Mouse (Mus musculus): ENCODE results near the gene 4930447C04Rik. TPM values are rescaled to one million over a fixed set of nuclear protein-coding genes. Genes with fewer than 3 reads are reported as not detected.

The 4930447C04Rik gene
- polyA plus RNA-seq, 1 experiment from 2014 or later = 5.0 TPM

- Histone ChIP-seq H3K27ac (replicated peaks; ENCODE audit: low read depth, low read length) (no peak overlapping the region), H3K4me2 (ENCODE audit: low read depth, low read length) (no peak overlapping the region), H3K9ac (replicated peaks; ENCODE audit: low read length) (no peak overlapping the region), H3K4me3 (ENCODE audit: low read depth, low read length) (no peak overlapping the region), H3K27me3 (ENCODE audit: control insufficient read depth, insufficient read depth, low read length) (no peaks in the 10 kb centered on the region; the same call in 1 of the 2 replicates), H3K9me3 (replicated peaks; ENCODE audit: control insufficient read depth, low read length) (no peaks in the 10 kb centered on the region), H3K36me3 (replicated peaks; ENCODE audit: control insufficient read depth, insufficient read depth, low read depth, low read length) (no peaks in the 10 kb centered on the region), H3K4me1 (ENCODE audit: control insufficient read depth, insufficient read depth, low read length) (no peaks in the 10 kb centered on the region)
- ATAC-seq (replicated peaks; ENCODE audit: insufficient number of reproducible peaks, low FRiP score, low TSS enrichment, low read depth) (no peak), DNase-seq (ENCODE audit: low spot score) (no peak)
- WGBS = 83% methylated on average over 5 of the region's 5 CpGs
These were observed 12.5 kb upstream of the 4930447C04Rik start for GRCm38 (mm10) chr12:72953089-72953488.

GRCm38 (mm10) chr12:72947335-72947734 lies 6.8 kb upstream of the 4930447C04Rik start:
- no peak overlapping the region; the same call in 1 of the 2 replicates for H3K9ac ChIP-seq (replicated peaks; ENCODE audit: low read length)
- H3K4me2 ChIP-seq (ENCODE audit: low read depth, low read length) = no peak overlapping the region; the same call in 1 of the 2 replicates
- no peak overlapping the region for H3K27ac ChIP-seq (replicated peaks; ENCODE audit: low read depth, low read length)
- peaks cover 33% of the 10 kb centered on the region for H3K27me3 ChIP-seq (ENCODE audit: control insufficient read depth, insufficient read depth, low read length)
- ATAC-seq (replicated peaks; ENCODE audit: insufficient number of reproducible peaks, low FRiP score, low TSS enrichment, low read depth) (no peak), DNase-seq (ENCODE audit: low spot score) (no peak)
- H3K4me3 ChIP-seq (ENCODE audit: low read depth, low read length) = no peak overlapping the region
- H3K4me1 ChIP-seq (ENCODE audit: control insufficient read depth, insufficient read depth, low read length) = 0 out of 2 replicates have a peak, but pooled peaks cover 5% of the 10 kb centered on the region
- no peaks in the 10 kb centered on the region for H3K36me3 ChIP-seq (replicated peaks; ENCODE audit: control insufficient read depth, insufficient read depth, low read depth, low read length)
- no peaks in the 10 kb centered on the region for H3K9me3 ChIP-seq (replicated peaks; ENCODE audit: control insufficient read depth, low read length)
- WGBS = 20% methylated on average over 2 of the region's 2 CpGs

- no peak overlapping the region; the same call in 1 of the 2 replicates for H3K4me2 ChIP-seq (ENCODE audit: low read depth, low read length)
- H3K36me3 ChIP-seq (replicated peaks; ENCODE audit: control insufficient read depth, insufficient read depth, low read depth, low read length) = no peaks in the 10 kb centered on the region
- no peak overlapping the region for H3K4me3 ChIP-seq (ENCODE audit: low read depth, low read length)
- H3K9ac ChIP-seq (replicated peaks; ENCODE audit: low read length) = peak overlapping the region; percentile 22; the same call in 1 of the 2 replicates
- peaks cover 37% of the 10 kb centered on the region for H3K27me3 ChIP-seq (ENCODE audit: control insufficient read depth, insufficient read depth, low read length)
- DNase-seq (ENCODE audit: low spot score) (no peak), ATAC-seq (replicated peaks; ENCODE audit: insufficient number of reproducible peaks, low FRiP score, low TSS enrichment, low read depth) (no peak)
- H3K27ac ChIP-seq (replicated peaks; ENCODE audit: low read depth, low read length) = no peak overlapping the region
- no peaks in the 10 kb centered on the region for H3K9me3 ChIP-seq (replicated peaks; ENCODE audit: control insufficient read depth, low read length)
- 0 out of 2 replicates have a peak, but pooled peaks cover 5% of the 10 kb centered on the region for H3K4me1 ChIP-seq (ENCODE audit: control insufficient read depth, insufficient read depth, low read length)
These were observed 6.2 kb upstream of the 4930447C04Rik start for GRCm38 (mm10) chr12:72946805-72947204.

GRCm38 (mm10) chr12:72946064-72946395 lies 5.5 kb upstream of the 4930447C04Rik start:
- Histone ChIP-seq H3K9ac (replicated peaks; ENCODE audit: low read length) (peak overlapping the region; percentile 56), H3K4me2 (ENCODE audit: low read depth, low read length) (peak overlapping the region; percentile 74), H3K27me3 (ENCODE audit: control insufficient read depth, insufficient read depth, low read length) (peaks cover 40% of the 10 kb centered on the region), H3K27ac (replicated peaks; ENCODE audit: low read depth, low read length) (0 out of 2 replicates have a peak overlapping the region, but pooled peaks have one; percentile 28), H3K9me3 (replicated peaks; ENCODE audit: control insufficient read depth, low read length) (no peaks in the 10 kb centered on the region), H3K4me1 (ENCODE audit: control insufficient read depth, insufficient read depth, low read length) (0 out of 2 replicates have a peak, but pooled peaks cover 5% of the 10 kb centered on the region), H3K36me3 (replicated peaks; ENCODE audit: control insufficient read depth, insufficient read depth, low read depth, low read length) (no peaks in the 10 kb centered on the region), H3K4me3 (ENCODE audit: low read depth, low read length) (peak overlapping the region; percentile 44)
- peak; percentile 43 for DNase-seq (ENCODE audit: low spot score)
- ATAC-seq (replicated peaks; ENCODE audit: insufficient number of reproducible peaks, low FRiP score, low TSS enrichment, low read depth) = peak; percentile 29; the same call in 1 of the 2 replicates
- 4% methylated on average over 8 of the region's 8 CpGs for WGBS

GRCm38 (mm10) chr12:72945301-72946063 lies 4.9 kb upstream of the 4930447C04Rik start:
- DNase-seq (ENCODE audit: low spot score) = peak; percentile 62
- H3K9ac ChIP-seq (replicated peaks; ENCODE audit: low read length) = peak overlapping the region; percentile 56
- no peaks in the 10 kb centered on the region for H3K36me3 ChIP-seq (replicated peaks; ENCODE audit: control insufficient read depth, insufficient read depth, low read depth, low read length)
- ATAC-seq (replicated peaks; ENCODE audit: insufficient number of reproducible peaks, low FRiP score, low TSS enrichment, low read depth) = peak; percentile 78
- no peaks in the 10 kb centered on the region for H3K9me3 ChIP-seq (replicated peaks; ENCODE audit: control insufficient read depth, low read length)
- under 1% methylated on average over 70 of the region's 89 CpGs for WGBS
- H3K4me2 ChIP-seq (ENCODE audit: low read depth, low read length) = peak overlapping the region; percentile 74
- peak overlapping the region; percentile 28; the same call in 1 of the 2 replicates for H3K27ac ChIP-seq (replicated peaks; ENCODE audit: low read depth, low read length)
- H3K4me1 ChIP-seq (ENCODE audit: control insufficient read depth, insufficient read depth, low read length) = 0 out of 2 replicates have a peak, but pooled peaks cover 5% of the 10 kb centered on the region
- peaks cover 43% of the 10 kb centered on the region for H3K27me3 ChIP-seq (ENCODE audit: control insufficient read depth, insufficient read depth, low read length)
- H3K4me3 ChIP-seq (ENCODE audit: low read depth, low read length) = peak overlapping the region; percentile 44

- H3K4me2 ChIP-seq (ENCODE audit: low read depth, low read length) = peak overlapping the region; percentile 74
These were observed 4.0 kb upstream of the 4930447C04Rik start for GRCm38 (mm10) chr12:72944411-72945225.

GRCm38 (mm10) chr12:72943574-72944110 lies 3.1 kb upstream of the 4930447C04Rik start:
- Histone ChIP-seq H3K27me3 (ENCODE audit: control insufficient read depth, insufficient read depth, low read length) (peaks cover 61% of the 10 kb centered on the region), H3K4me2 (ENCODE audit: low read depth, low read length) (no peak overlapping the region), H3K9me3 (replicated peaks; ENCODE audit: control insufficient read depth, low read length) (no peaks in the 10 kb centered on the region), H3K9ac (replicated peaks; ENCODE audit: low read length) (no peak overlapping the region), H3K36me3 (replicated peaks; ENCODE audit: control insufficient read depth, insufficient read depth, low read depth, low read length) (no peaks in the 10 kb centered on the region), H3K4me1 (ENCODE audit: control insufficient read depth, insufficient read depth, low read length) (peaks cover 5% of the 10 kb centered on the region; the same call in 1 of the 2 replicates), H3K4me3 (ENCODE audit: low read depth, low read length) (no peak overlapping the region), H3K27ac (replicated peaks; ENCODE audit: low read depth, low read length) (no peak overlapping the region)
- 8% methylated on average over 2 of the region's 2 CpGs for WGBS
- no peak for ATAC-seq (replicated peaks; ENCODE audit: insufficient number of reproducible peaks, low FRiP score, low TSS enrichment, low read depth)
- no peak for DNase-seq (ENCODE audit: low spot score)

More at GRCm38 (mm10) chr12:72944411-72945225, 4.0 kb upstream of the 4930447C04Rik start:
- Histone ChIP-seq H3K27ac (replicated peaks; ENCODE audit: low read depth, low read length) (no peak overlapping the region), H3K9me3 (replicated peaks; ENCODE audit: control insufficient read depth, low read length) (no peaks in the 10 kb centered on the region), H3K4me1 (ENCODE audit: control insufficient read depth, insufficient read depth, low read length) (peaks cover 5% of the 10 kb centered on the region; the same call in 1 of the 2 replicates), H3K4me3 (ENCODE audit: low read depth, low read length) (peak overlapping the region; percentile 44), H3K9ac (replicated peaks; ENCODE audit: low read length) (no peak overlapping the region), H3K27me3 (ENCODE audit: control insufficient read depth, insufficient read depth, low read length) (peaks cover 52% of the 10 kb centered on the region), H3K36me3 (replicated peaks; ENCODE audit: control insufficient read depth, insufficient read depth, low read depth, low read length) (no peaks in the 10 kb centered on the region)
- DNase-seq (ENCODE audit: low spot score) = peak; percentile 40
- under 1% methylated on average over 21 of the region's 24 CpGs for WGBS
- no peak for ATAC-seq (replicated peaks; ENCODE audit: insufficient number of reproducible peaks, low FRiP score, low TSS enrichment, low read depth)

Measured in embryonic facial prominence, embryonic 11.5 days (tissue).